Mouse (Mus musculus) cerebellum, adult 11-12 months (tissue): ENCODE data around the gene Macrod1.

Experiments
- DNase-seq: peaks from one replicate; pipeline ENCODE4 v3.0.0; 2022

Macrod1 gene

DNA sequence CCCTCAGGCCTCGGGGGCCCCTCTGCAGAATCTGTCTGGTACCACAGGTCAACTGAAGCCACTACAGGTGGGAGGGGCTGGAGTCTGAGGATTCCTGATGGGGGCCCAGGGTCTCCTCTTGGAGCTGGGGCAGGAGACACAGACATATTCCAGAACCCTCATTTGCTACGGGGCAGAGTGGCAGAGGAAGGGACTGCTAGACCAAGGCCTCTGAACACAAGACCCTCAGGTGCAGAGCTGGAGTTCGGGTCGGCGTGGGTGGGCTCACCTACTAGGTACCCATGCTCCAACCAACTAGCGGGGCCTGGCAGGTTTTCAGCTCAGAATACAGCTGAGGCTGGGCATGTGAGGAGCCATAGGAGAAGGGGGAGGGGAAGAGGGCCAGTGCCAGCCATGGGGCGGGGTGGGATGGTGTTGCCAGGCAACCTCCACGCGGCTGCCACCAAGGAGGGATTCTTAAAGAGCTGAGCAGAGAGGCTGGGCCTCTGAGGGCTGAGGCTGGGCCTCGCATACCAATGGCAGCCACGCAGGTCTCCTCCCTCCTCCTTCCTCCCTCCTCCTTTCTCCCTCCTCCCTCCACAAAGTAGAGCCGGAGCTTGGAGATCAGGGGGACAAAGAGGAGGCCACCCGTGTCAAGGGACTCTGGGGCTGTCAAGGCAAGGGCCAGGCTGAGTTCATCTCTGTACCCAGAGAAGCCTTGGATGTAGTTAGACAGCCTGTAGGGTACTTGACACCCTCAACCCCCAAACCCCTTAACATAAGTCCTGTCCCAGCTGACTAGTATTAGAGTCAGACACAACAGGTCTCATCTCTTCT, 115.6 kb downstream of the Macrod1 start:
- no peak for DNase-seq

DNA sequence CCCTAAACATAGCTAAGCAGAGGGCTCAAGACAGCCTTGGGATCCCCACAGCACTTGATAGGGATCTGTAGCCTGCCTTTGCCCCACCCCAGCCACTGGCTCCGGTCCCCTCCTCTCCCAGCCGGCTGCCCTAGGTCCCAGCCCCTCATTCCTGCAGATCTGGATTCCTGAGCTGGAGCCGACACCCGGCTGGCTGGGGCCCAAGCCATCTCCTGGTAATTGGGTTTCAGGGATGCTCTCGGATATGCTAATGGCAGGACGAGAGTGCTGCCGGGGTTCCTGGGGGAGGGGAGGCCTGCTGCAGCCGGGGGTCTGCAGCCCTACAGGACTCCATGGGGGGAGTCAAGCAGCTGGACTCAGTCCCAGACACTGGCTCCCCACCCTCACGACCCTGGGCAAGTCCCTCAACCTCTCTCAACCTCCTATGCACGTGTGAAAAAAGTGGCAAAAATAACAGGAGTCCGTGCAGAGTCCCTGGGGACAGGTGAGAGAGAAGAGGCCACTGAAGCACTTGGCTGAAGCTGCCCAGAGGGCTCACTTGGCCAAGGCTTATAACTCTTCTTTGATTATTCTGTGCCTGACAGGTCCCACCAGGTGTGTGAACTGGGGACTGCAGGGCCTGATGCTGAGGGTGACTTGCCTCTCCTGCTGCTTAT, 119.6 kb downstream of the Macrod1 start:
- no peak for DNase-seq

DNA sequence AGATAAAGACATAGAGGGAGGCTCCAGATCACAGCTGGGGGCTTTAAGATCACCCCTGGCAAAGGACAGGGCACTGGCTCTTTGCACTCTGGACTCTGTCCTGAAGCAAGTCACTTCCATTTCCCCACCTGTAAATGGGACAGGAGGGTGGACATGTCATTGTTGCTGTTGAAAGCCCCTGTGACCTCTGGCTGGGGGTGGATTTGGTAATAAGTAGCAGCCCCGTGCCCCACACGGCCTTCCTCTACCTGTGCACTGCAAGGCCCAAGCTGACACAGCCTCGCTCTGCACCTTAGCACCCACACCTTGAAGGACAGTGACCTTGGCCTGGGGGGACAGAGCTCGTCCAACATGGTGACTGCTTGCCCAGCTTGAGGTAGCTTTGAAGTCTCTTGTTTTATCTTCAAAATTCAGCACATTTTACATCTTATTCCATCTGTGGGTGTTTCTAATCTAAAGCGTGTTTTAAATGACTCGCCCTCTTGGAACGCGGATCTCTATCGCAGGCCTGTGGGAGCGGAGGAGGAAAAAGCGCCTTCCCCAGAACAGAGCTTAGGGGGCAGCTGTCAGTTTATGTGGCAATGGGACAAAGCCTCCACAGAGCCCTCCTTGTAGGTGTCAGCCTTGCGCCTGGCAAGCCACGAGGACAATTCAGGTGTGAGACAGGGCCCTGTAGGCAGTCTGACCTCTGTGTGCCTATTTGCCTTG, 121.3 kb downstream of the Macrod1 start:
- no peak for DNase-seq

DNA sequence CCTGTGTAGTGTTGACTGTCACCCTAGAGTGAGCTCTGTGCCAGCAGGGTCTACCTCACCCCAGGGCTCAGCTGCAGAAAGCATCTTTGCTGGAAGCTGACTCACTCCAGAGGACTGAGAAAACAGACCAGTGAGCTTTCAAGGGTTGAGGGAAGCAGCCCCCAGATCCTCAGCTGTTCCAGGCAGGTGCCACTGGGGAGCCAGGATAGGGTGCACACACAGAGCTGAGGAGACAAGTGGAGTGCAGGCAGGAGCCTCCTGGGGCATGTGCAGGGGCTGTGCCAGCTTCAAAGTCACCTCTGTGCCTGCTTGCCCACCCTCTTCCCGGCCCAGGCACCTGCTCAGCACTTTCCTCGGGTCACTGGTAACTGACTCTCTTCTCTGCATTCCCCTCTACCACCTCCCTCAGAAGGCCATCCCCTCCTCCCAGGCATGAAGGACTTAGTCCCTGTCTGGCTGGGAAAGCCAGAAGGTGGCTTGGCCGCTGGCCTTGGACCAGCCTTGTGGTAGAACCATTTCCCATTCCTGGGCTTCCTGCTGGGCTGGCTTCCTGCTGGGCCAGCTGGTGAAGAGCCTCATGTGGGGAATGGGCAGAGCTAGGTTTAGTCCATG, 122.3 kb downstream of the Macrod1 start:
- DNase-seq: peak; percentile 83

GRCm38 (mm10) chr19:7180756-7181405, 124.3 kb downstream of the Macrod1 start:
- peak; percentile 65 for DNase-seq

DNA sequence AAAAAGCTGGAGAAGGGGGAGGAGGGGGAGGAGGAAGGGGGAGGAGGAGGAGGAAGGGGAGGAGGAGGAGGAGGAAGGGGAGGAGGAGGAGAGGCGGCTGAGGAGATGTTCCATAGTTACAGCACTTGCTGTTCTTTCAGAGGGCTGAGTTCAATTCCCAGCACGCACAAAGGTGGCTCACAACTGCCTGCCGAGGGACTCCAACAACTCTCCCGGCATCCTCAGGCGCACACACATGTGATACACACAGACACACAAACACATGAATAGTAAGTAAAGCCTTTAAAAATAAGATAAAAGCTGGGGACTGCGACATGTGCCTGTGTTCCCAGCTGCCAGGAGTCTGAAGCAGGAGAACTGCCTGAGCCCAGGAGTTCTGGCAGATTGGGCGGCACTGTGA, 124.9 kb downstream of the Macrod1 start:
- no peak for DNase-seq

- DNase-seq: peak; percentile 74
Measured at GRCm38 (mm10) chr19:7182273-7182949, 125.8 kb downstream of the Macrod1 start.

DNA sequence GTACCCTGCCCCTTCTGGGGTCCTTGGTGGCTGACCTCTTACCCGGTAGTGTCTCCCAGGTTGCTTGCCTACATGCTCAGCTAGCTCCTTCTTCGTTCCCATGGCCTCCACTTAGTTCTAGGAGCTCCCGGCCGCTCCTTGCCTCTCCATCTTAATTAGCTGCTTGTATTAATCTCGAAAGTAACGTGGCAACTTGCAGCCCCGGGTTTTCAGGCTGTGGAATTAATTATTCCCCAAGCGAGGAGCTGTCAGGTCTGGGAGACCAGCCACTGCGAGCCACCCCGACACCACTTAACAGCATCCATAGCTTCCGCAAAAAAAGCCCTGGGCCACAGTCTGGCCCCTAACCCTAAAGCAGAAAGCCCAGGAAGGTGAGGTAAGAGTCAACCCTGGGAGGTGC, 126.8 kb downstream of the Macrod1 start:
- no peak for DNase-seq

- no peak for DNase-seq
Measured at GRCm38 (mm10) chr19:7185059-7185458, 128.4 kb downstream of the Macrod1 start.

GRCm38 (mm10) chr19:7185715-7186291, 129.2 kb downstream of the Macrod1 start:
- no peak for DNase-seq

DNA sequence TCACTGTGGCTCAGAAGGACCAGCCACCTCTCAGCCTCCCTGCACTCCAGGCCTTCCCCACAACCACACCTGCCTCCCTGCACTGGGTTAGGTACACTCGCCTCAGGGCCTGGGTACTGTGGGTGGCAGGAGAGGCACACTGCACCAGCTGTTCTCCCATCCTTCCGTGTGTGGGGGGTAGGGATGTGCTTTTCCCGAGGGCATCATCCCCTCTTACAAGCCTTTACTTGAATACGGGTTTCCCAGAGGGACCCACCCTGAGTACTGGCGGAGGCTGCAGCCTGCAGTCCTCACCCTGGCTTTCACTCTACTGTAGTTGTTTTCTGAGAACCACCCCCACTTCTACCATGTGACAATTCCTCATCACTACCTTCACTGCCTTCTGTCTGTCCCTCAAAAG, 130.5 kb downstream of the Macrod1 start:
- no peak for DNase-seq

- no peak for DNase-seq
Measured at GRCm38 (mm10) chr19:7189026-7189425, 132.4 kb downstream of the Macrod1 start.

GRCm38 (mm10) chr19:7190986-7191385, 134.4 kb downstream of the Macrod1 start:
- no peak for DNase-seq

DNA sequence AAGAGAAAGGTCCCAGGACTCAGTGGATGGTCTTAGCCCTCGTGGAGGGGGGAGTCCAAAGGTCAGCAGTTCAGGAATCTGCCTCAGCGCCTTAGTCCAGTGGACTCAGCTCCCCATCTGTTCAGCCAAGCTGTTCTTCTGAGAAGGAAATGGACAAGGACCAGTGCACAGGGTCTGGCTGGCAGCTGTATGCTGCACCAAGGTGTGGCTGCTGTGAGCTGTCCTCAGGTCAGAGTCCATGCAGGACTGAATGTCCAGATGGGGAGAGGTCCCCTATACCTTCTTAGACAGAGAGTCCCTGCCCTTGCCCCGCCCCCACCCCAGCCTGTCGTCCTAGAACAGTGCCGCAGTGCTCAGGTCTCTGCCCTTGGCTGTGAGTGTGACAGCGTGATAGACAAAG, 135.0 kb downstream of the Macrod1 start:
- no peak for DNase-seq

GRCm38 (mm10) chr19:7192561-7192967, 136.0 kb downstream of the Macrod1 start:
- no peak for DNase-seq

GRCm38 (mm10) chr19:7195900-7196728, 139.5 kb downstream of the Macrod1 start:
- DNase-seq: peak; percentile 67

DNA sequence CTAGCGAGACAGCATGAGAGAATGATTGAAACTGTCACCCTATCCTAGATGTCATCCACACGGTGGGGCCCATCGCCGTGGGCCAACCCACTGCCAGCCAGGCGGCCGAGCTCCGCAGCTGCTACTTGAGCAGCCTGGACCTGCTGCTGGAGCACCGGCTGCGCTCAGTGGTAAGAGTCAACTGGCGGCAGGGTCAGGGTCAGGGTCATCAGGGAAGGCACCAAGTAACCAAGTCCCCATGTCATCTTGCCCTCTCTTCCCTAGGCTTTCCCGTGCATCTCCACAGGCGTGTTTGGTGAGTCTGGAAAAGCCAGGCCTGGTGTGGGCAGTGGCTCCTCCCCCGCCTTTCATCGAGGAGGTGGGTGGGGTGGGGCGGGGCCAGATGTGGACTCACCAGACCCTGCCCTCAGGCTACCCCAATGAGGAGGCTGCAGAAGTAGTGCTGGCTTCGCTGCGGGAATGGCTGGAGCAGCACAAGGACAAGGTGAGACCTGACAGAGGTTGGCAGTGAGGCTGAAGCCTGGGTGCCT, 140.2 kb downstream of the Macrod1 start:
- DNase-seq: no peak

- DNase-seq: no peak
Measured at GRCm38 (mm10) chr19:7197445-7197844, 140.8 kb downstream of the Macrod1 start.

- DNase-seq: no peak
Measured at GRCm38 (mm10) chr19:7199089-7199488, 142.5 kb downstream of the Macrod1 start.

DNA sequence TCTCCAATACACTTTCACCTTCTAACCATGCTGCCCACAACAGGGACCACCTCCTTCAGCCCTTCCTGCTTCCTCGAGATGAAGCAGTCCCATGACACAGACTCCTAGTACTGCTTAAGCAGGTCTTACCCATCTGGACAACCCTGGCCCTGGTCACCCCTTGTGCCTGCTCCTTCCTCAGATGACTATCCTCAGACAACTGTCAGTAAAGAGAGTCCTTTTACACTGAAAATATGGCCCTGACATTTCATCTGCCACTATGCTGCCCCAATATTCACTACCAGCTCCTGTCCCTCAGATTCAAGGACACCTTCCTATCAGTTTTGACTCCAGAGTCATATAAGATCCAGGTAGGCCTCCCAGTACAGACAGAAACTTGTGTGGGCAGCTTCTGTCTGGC, 143.8 kb downstream of the Macrod1 start:
- DNase-seq: no peak

GRCm38 (mm10) chr19:7204898-7205297, 148.3 kb downstream of the Macrod1 start:
- DNase-seq: no peak
